Mouse (Mus musculus) cerebellum, adult 11 months (tissue): ENCODE measurements around the gene Ostn.
"Not testable (repeated sequence)": the region's sequence is repeated elsewhere in the genome, so short reads cannot be mapped to it uniquely, and the experiment has no call there.

Experiments
- DNase-seq: peaks from one replicate; pipeline ENCODE4 v3.0.0; 2022

The Ostn gene

DNA sequence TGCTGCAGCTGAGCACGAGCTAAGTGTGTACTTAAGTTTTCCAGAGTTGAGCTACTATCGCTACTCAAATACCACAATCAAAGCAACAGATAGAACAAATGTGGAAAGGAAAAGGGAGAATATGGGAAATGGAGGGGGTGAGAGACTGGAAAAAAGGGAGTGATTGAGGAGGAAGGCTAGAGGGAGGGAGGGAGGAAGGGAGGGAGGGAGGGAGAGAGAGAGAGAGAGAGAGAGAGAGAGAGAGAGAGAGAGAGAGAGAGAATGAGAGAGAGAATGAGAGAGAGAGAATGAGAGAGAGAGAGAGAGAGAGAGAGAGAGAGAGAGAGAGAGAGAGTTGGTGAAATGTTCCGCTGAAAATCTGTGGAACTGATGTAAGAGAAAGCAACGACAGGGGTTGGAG lies at the start of gene Ostn:
Ostn (plus strand) TSS at position 301 of the 400 bp plus-strand sequence.
- DNase-seq = not testable (repeated sequence)

DNA sequence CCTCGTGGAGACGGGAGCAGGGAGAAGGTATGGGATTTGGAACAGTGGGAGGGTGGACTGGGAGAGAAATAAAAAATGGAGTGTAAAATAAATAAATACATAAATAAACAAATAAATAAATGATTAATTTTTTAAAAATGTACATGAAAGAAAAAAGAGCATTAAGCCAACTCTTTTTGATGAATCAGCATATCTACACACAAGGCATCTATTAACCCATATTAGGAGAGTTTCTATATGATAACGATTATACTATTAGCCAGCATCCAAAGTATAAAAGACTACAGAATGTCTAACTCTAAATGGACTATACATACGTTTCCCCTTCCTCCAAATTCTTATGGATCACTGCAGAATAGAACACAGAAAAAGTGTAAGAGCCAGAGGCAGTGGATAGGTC lies 38.5 kb upstream of the Ostn start:
- no peak for DNase-seq

DNA sequence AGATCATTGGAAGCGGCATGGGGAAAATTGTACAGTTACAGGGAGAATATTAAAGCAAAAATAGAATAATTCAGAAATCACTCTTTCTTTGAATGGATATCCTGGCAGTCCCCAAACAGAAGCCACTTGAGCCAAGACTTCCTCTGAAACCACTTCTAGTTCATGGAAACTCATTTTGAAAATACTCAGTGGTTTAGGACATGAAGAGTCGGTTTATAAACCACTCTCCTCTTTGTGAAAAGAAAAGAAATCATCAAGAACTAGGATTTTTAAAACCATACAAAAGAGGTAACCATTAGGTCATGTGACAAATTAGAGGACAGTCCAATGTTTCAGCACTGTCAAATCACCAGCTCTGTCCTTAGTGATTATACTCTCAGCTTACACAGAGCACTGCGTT lies 19.9 kb upstream of the Ostn start:
- DNase-seq = no peak

DNA sequence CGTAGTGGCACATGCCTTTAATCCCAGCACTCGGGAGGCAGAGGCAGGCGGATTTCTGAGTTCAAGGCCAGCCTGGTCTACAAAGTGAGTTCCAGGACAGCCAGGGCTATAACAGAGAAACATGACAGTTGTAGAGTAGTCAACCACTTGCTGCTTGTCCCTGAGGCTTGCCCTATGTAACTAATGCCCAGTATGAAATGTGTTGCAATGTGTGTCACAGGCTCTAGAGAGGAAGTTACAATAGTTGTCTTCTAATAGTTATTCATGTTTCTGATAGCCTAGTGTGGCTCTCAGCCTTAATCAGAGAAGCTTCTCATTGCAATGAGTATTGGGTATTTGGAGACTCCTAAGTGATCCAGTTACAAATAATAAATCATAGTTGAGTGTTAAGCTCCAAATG lies 10.8 kb upstream of the Ostn start:
- DNase-seq = no peak

DNA sequence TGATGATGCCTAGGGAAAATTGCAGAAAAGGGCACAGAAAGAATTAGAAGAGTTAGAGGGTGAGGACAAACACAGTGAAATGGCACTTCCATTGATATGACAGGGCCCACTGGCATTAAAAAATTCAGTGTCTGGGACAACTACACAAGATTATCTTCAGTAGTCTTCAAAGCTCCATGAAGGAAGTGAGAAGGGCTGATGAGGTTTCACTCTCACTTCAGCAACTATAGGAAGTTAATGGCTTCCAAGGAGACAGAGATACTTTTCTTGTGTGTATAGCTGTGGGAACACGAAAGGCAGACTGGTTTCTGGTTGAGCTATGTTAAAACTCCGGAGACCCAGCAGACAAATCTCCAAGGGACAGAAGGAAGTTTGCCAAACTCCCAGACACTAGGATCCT lies 10.4 kb upstream of the Ostn start:
- no peak for DNase-seq

DNA sequence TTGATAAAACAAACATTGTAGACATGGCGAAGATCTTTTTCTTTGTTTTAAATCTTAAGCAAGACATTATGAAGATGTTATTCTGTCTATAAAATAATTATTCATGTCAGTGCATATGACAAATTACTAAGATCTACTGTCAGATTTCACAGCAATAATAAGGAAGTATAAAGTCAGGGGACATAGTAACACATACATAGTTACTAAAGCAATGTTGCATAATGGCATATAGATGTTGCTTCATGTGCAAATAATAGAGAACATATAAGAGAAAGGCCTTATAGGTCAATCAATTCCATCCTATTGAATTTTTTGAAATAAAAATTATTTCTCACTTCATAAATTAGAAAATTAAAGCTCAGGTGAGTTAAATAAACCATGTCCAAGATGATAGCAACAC lies 11.8 kb downstream of the Ostn start:
- DNase-seq = no peak

DNA sequence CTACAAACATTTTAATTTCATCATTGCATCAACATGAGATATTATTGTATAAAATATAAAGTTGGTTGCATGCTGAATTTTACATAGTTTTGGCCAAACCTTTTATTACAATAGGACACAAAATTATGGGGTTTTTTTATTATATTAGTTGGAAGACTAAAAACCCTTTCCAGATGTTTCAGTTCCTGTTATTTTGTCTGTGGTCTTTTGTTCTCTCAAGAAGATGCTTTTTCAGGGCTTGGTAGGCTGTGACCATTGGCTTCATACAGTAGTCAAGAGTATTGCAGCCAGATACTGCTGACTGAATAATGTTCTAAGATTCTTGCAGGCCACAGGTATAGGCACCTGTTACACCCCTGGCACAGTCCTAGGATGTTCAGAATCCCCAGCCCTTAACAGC lies 14.8 kb downstream of the Ostn start:
- no peak for DNase-seq

DNA sequence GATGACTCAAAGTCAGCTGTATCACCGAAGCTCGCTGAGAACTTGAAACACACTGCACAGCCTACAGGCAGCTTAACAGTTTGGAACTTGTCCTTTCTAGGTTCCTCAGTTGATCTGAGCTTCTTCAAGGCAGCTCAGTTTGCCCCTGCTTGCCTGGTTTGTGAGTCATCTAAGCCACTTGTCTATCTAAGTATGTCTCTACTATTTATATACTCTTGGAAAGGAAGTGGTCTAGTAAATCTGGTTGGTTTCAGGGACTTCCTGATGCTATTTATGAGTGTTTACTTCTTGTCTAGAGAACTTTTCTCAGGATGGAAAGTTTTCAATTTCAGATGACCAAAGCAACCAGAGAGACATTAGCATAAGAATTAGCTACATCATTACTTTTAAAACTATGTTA lies 19.2 kb downstream of the Ostn start:
- DNase-seq = no peak

DNA sequence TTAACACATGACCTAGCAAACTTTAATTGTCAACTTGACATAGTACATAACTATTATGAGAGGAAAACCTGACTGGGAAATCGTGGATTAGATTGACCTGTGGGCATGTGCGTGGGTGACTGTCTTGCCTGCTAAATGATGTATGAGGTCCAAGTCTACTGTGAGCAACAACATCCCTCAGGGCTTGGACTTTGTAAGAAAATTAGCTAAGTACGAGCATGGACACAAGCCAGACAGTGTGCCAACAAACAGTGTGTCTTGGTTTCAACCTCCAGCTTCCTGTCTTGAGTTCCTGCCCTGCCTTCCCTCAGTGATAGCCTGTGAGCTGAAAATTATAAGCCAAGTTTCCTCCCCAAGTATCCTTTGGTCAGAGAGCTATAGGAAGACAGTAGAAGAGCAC lies 40.2 kb downstream of the Ostn start:
- DNase-seq = no peak

DNA sequence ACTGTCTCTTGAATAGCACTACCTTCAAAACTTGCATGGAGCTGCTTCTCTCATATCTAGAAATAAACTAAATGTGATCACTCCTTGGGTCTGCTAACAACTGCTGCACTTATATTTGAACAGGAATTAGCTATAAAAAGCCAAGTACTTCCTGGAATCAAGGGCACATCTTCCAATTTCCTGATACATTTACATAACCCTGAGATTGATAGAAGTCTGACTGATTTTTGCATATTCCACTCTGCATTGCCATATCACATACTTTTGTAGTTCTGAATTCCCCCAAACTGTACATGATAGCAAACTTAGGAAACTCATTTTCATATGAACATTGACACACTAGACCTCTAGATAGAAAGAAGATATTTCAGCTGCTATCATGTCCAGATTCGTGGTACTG lies 41.1 kb downstream of the Ostn start:
- no peak for DNase-seq

DNA sequence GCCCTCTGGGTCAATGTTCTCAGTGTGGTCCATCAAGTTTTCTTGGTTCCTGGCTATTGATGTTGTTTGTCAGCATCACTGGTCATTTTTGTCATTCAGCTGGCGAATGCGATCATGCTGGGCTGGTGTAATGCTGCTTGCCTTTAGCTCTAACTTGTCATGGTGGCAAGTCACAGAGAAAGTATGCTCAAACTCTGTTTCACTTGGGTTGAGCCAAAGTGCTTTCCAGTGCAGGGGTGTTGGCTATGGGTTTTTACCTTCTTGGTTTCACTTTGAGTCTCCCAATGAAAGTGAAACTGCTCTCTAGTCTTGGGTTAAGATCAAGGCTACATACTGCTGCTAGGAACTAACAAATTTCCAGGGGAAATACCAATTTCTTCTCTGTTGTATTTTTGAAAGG lies 41.9 kb downstream of the Ostn start:
- DNase-seq = no peak

DNA sequence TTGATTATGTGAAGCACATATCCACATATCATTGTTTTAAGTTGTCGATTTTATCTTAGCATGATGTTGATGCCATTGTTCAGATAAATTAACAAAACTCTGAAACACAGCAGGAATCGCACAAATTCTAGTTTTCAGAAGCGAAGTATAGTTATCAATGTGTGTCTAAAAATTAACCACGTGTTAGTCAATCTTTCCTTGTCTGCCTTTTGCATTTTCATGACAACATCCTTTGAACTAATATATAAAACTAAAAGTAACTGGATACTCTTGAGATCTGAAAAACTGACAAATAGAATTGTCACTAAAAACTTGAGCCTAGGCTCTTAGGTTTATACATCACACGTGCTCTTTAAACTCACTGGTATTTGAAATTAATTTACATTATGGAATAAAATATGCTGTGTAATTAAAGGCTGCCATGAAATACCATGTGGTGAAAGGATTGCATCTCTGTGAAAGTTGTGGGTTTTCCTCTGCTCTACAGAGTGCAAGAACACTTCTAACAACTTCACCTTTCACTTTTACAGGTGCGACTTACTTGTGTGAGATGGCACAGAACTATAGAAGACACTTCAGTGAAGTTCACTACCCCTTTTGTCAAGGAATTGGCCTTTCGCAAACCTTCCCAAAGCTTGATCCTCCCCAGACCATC lies 42.7 kb downstream of the Ostn start:
- DNase-seq = no peak

DNA sequence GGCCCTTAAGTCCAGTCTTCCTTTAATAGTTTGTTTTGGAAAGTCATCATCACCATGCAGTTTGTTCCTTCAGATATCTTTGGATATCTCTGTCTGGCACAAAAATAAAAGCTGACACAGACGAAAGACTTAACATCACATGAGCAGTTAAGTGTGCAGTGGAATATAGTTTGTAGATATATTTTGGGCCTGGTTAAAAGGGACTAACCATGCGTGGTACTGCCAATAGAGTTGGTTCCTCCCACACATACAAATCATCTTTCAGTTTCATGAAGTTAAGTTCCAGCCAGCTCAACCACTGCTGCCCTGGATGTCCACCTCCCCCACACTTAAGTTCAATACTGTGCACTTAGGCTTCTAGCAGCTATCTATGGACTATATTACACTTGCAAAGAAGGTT lies 47.2 kb downstream of the Ostn start:
- DNase-seq = no peak

DNA sequence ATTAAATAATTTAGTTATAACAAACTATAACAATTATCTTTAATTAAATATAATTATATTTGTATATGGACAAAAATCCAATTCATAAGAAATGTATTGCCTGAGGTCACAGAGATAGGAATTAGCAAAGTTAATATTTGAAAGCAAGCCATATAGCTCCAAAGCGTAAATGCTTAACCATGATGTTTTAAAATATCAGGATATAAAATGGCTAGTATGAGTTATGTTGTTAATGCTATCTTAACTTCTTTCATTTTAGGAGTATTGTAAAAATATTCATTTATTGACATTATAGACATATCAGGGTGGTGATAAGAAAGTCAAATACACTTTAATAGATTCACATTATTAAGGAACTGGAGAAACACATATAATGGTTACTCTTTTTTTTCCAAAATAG lies 52.8 kb downstream of the Ostn start:
- DNase-seq = no peak

DNA sequence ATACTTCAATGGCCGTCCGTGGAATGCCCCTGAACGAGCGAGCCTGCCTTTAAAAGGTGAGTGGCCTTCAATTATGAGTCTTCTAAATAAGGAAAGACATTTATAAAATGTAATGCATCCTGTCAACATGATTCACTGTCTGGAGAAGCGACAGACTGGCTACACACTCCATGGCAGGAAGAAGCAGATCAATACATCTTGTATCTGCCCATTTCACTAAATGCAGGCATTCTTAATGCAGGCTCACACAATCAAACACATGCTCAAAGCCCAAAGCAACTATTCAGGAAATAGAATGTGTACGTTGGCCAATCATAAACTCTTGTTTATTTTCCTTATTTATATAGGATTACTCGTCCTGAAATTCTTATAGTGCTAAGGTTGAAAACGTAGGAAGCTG lies 62.9 kb downstream of the Ostn start, which contains the start of gene Uts2b:
Uts2b (minus strand) TSS at position 49 of the 400 bp plus-strand sequence.
- no peak for DNase-seq

DNA sequence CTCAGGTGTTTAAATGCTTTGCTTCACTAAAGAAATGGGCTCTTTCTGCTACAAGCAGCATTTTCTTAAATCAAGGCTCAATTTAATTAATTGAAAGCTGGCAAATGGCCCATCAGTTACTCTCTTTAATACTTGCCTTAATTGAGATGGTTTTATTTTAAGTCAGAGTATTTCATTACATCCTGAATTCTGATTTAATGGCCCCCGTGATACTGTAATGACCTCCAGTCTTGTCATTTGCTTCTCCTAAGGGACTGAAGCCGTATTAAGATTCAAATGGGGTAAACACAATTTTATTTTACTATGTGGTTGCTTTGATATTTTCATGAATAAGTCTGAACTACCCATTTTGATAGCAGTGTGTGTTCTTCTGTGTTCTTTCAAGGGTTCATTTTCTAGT lies 63.4 kb downstream of the Ostn start:
- DNase-seq = no peak

DNA sequence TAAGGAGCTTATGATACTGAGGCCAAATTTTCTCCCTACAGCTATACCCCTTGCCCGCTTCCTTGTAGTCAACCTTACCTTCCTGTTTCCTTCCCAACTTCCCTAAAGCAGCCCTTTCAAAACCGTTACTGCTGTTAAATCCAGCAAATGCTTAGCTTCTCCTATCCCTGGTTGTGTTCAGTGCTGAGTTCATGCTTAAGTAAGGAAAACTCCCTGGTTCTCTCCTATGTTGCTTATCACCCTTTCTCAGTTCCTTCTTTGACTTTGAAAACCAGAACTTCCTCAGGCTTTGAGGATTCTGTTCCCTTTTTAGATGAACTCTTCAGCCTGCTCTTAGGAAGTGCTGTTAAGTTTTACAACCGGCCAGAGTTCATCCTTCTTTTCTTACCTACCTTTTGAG lies 66.8 kb downstream of the Ostn start:
- no peak for DNase-seq

DNA sequence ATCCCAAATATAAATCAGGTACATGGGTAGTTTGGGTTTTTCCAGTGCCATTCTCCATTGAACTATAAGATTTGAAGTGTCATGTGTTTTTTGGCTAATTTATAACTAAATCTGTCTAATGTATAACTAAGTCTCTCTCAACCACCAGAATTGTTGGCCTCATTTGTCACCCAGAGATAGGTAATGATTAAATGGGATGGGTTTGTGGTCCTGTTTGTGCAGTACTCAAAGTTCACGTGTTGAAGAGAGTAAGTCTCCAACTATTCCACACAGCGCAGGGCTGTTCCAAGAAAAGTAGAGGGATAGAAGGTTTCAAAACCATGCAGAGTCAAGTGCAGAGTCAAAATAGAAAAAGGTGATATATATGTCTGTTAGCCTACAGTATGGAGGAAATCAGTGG lies 68.0 kb downstream of the Ostn start:
- DNase-seq = no peak

DNA sequence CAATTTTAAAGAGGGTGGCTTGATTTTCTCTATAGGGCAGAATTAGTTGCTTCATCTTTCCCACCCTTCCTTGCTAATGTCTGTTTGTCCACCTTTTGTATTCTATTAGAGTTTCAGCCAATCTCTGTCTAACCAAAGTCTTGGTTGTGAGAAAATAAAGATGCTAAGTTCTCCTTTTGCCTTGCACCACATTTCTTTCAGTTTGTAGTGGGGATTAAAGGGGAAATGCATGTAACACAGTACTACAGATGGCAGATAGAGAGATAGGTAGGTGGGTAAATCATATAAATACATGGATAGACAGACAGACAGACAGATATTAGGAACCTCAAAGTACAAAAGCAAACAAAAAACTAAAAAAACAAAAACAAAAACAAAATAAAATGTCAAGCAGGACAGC lies 69.3 kb downstream of the Ostn start:
- DNase-seq = no peak

DNA sequence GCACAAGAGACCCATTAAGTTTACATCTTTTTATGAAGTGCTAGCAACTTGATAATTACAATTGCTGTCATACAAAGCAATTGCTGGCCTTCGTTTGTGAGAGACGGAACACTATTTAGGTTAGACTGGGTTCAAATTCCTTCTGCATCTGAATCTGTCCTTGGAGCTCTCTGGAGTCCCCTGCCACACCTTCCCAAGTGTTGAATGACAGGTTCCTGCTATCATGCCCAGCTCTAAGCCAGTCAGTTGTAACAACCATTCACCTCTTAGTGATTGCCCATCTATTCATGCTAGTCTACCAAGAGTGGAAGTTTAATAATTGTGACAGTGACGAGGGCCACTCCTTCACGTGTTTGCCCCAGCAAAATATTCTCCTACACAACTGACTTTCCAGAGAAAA lies 74.9 kb downstream of the Ostn start:
- no peak for DNase-seq

DNA sequence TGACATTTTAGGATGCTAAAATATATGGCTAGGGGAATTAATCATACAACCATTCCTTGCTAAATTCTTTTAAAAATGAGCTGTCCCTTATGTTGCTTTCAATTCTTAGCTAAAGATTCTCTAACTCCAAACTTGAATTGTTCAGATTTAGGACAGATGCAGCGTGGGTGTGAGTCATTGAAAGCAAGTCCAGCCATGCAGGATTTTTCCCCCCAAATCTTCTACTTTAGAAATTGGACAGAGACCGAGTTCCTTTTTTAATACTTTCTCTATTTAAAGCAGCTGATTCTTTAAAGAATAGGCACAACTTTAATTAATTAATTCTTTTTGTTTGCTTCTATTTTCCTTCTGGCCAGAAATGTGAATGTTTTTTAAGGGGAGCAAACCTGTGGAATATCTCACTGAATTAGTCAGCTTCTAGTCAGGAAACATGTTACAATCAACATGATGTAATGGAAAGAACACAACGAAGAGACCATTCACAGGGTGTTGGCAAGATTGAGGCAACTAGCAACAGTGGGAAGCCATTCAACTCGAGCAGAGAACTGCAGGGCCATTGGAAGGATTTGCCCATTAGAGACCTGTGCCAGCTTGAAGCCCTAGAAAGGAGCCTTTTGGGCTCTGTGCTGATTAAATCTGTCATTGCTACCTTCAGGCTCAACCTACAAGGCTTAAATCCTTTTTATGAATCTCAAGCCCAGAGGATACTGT lies 77.8 kb downstream of the Ostn start:
- no peak for DNase-seq

DNA sequence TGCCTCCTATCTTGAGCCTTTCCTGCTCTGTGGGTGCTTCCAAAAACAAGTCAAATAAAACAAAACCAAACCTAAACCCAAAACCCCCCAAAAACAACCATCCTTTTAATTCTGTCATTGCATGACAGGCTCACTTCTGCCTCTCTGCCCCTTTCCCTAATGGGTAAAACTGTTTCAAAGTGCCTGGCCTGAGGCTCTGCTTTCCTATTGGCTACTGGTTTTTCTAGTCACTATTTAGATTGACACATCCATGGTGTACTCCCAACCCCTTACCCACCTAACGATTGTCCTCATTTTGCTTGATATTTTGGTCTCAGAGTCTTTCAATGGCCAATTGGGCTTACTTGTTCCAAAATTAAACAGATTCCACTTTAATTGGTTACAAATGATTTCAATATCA lies 78.4 kb downstream of the Ostn start:
- DNase-seq = no peak

DNA sequence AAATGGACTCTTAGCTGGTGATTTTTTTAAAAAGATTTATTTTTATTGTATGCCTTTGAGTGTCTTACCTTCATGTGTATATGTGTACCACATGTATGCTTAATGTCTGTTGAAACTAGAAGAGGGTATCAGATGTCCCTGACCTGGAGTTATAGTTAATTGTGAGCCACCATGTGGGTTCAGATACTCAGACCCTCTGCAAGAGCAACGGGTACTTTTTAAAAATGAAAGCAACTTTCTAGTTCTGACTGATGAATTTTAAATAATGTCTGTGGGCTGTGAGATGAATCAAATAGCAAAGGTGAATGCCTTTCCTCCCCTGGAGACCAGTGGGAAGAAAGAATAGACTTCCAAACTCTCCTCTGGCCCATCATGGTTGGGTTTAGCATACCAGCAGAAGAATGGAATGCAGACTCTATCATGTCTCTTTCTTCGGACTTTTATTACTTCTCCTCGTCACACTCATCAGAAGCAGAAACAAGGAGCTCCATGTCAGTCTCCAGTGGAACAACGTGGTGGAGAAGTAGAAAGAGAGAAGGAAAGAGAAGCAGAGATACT lies 79.6 kb downstream of the Ostn start:
- no peak for DNase-seq
